Mouse (Mus musculus) MEL (cell line): Measurements from ENCODE around the gene Fbxl7.

Source experiments
- CTCF ChIP-seq, 3 experiments: IDR thresholded peaks in 2 of 3; conservative IDR thresholded peaks in 1 of 3; 2 replicates each; pipeline ENCODE4 v1.5.1; 2011 to 2012; ENCODE audit warnings: low read length in 3 of 3, low read depth in 2 of 3, mild to moderate bottlenecking in 2 of 3, improper control_type of control experiment in 1 of 3, inconsistent platforms in 1 of 3, mixed read lengths in 1 of 3, moderate library complexity in 1 of 3; ENCODE audit not compliant: control insufficient read depth in 1 of 3, insufficient read depth in 1 of 3, poor library complexity in 1 of 3, severe bottlenecking in 1 of 3
- HCFC1 ChIP-seq: IDR thresholded peaks from 2 replicates; pipeline ENCODE4 v1.6.1; 2012; ENCODE audit warnings: low read depth, mild to moderate bottlenecking, inconsistent platforms, low read length, improper control_type of control experiment, moderate library complexity

GRCm38 (mm10) chr15:26730760-26731159 is 164.6 kb downstream of the Fbxl7 start:
- TF ChIP-seq HCFC1 (no peak), CTCF (IDR thresholded peaks at IDR 0.05 in 2 of 3, conservative IDR thresholded peaks at IDR 0.05 in 1 of 3; ENCODE audit: control insufficient read depth in 1 of 3, insufficient read depth in 1 of 3, low read depth in 2 of 3, low read length in 3 of 3, poor library complexity in 1 of 3, severe bottlenecking in 1 of 3) (no peak)
